Mouse (Mus musculus) cerebellum, adult 2 months (tissue): Measurements from ENCODE around the gene Ppp1r14a.
A peak's percentile ranks its signal among the peaks of the same experiment; 100 is the strongest.

Experiments used
- CTCF ChIP-seq: fragments of 200-500 bp; IDR thresholded peaks from 2 replicates; pipeline ENCODE4 v1.5.1; 2011; ENCODE audit warnings: low read depth, mild to moderate bottlenecking, control low read depth, low read length, moderate library complexity, borderline replicate concordance; ENCODE audit not compliant: insufficient read depth
- POLR2A ChIP-seq: fragments of 200-500 bp; IDR thresholded peaks from 2 replicates; pipeline ENCODE4 v1.6.1; 2011; ENCODE audit warnings: low read length, control low read depth, borderline replicate concordance; ENCODE audit not compliant: insufficient read depth

DNA sequence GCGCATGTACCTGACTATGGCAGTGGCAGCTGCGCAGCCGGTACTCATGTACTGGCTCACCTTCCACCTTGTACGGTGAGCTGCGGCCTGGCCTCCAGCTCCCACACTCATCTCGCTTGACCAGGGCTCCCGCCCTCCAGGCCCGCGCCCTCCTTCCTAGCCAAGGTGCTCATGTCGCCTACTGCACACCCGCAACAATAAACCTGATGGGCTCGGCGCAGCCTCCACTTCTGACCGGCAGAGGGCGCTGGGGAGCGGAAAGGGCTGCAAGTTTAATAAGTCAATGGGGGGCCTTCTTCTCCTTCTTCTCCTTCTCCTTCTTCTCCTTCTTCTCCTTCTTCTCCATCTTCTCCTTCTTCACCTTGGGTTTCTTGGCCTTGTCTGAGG, 41.8 kb upstream of the Ppp1r14a start:
- TF ChIP-seq POLR2A (no peak), CTCF (peak; percentile 82)
